Mouse (Mus musculus): ENCODE results near the gene Adamts20. TPM values are rescaled to one million over a fixed set of nuclear protein-coding genes. Genes with fewer than 3 reads are reported as not detected.
"Not testable (repeated sequence)": the region's sequence is repeated elsewhere in the genome, so short reads cannot be mapped to it uniquely, and the experiment has no call there.

The Adamts20 gene
- polyA plus RNA-seq, 2 experiments from 2014 or later: 0.17 TPM; not detected in 1

GRCm38 (mm10) chr15:94444043-94444436 lies 21.2 kb downstream of the Adamts20 start:
- ATAC-seq: no peak

GRCm38 (mm10) chr15:94443025-94443424 lies 22.2 kb downstream of the Adamts20 start:
- no peak for ATAC-seq

GRCm38 (mm10) chr15:94435532-94435931 lies 29.7 kb downstream of the Adamts20 start:
- no peak for ATAC-seq

- no peak for ATAC-seq
Measured at GRCm38 (mm10) chr15:94430681-94431405, 34.4 kb downstream of the Adamts20 start.

- ATAC-seq: no peak
Measured at GRCm38 (mm10) chr15:94428726-94429125, 36.5 kb downstream of the Adamts20 start.

- no peak for ATAC-seq
Measured at GRCm38 (mm10) chr15:94427482-94428214, 37.6 kb downstream of the Adamts20 start.

GRCm38 (mm10) chr15:94420526-94420925 lies 44.7 kb downstream of the Adamts20 start:
- no peak for ATAC-seq

GRCm38 (mm10) chr15:94419167-94419566 lies 46.1 kb downstream of the Adamts20 start:
- ATAC-seq: no peak

GRCm38 (mm10) chr15:94418427-94418826 lies 46.8 kb downstream of the Adamts20 start:
- ATAC-seq: no peak

GRCm38 (mm10) chr15:94417216-94418155 lies 47.7 kb downstream of the Adamts20 start:
- no peak for ATAC-seq

- ATAC-seq: no peak
Measured at GRCm38 (mm10) chr15:94409832-94410231, 55.4 kb downstream of the Adamts20 start.

GRCm38 (mm10) chr15:94406364-94406763 lies 58.9 kb downstream of the Adamts20 start:
- no peak for ATAC-seq

GRCm38 (mm10) chr15:94404071-94404545 lies 61.1 kb downstream of the Adamts20 start:
- no peak for ATAC-seq

GRCm38 (mm10) chr15:94403461-94404070 lies 61.7 kb downstream of the Adamts20 start:
- ATAC-seq: no peak

- ATAC-seq: no peak
Measured at GRCm38 (mm10) chr15:94403018-94403417, 62.2 kb downstream of the Adamts20 start.

- ATAC-seq: no peak
Measured at GRCm38 (mm10) chr15:94392737-94393136, 72.5 kb downstream of the Adamts20 start.

GRCm38 (mm10) chr15:94390127-94390526 lies 75.1 kb downstream of the Adamts20 start:
- not testable (repeated sequence) for ATAC-seq

- no peak for ATAC-seq
Measured at GRCm38 (mm10) chr15:94379425-94379824, 85.8 kb downstream of the Adamts20 start.

GRCm38 (mm10) chr15:94372548-94372947 lies 92.7 kb downstream of the Adamts20 start:
- ATAC-seq: no peak

GRCm38 (mm10) chr15:94349052-94349451 lies 116.2 kb downstream of the Adamts20 start:
- no peak for ATAC-seq

- no peak for ATAC-seq
Measured at GRCm38 (mm10) chr15:94344317-94344716, 120.9 kb downstream of the Adamts20 start.

- ATAC-seq: peak; percentile 49
Measured at GRCm38 (mm10) chr15:94342365-94342764, 122.9 kb downstream of the Adamts20 start.

Data from activated CD4-positive, CD25-positive, alpha-beta regulatory T cell, adult 4 months (primary cell).